Mouse (Mus musculus) mouse embryonic stem cell (cell line): Measurements from ENCODE around the gene Csf3r.
"Not testable (repeated sequence)": the region's sequence is repeated elsewhere in the genome, so short reads cannot be mapped to it uniquely, and the experiment has no call there.

ENCODE experiments used
- in situ Hi-C, 2 experiments: fragments of 300-500 bp; cut with MboI; formaldehyde crosslinking; loops; 1 replicate in 1 of 2; 3 replicates in 1 of 2; pipeline ENCODE4 v1.14.3; 2019 to 2020; ENCODE audit warnings: low sequenced_read_pairs in 2 of 2, low pct_unique_long_range_greater_than_20kb in 1 of 2, mixed read lengths in 1 of 2; ENCODE audit not compliant: unreplicated experiment in 1 of 2

The Csf3r gene

DNA sequence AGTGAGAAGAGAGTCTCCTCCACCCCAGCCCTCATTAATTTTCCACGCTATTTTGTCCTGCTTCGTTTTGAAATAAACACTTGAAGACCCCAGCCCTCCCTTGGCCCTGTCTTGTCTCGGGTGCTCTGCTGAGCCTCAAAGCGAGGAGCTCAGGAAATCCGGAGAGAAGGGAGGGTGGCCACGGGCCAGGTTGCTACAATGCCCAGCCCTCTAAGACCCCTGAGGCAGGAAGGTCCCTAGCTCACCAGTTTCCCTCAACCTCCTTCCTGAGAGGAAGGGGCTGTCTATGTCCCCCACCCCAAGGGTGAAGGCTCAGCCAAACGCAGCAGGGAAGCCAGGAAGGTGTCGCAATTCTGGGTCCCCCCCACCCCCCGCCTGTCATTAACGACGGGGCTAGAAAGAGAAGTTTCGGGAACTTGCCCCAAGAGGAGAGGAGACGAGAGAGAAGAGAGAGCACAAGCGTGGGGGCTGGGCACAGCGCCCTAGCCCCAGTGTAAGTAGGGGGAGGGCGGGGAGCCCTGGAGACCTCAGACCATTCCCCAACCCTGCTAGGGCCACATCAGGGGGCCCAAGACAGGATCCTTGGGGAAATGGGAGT is at the start of gene Csf3r:
Csf3r (plus strand) TSS at position 248 of the 598 bp plus-strand sequence.
- in situ Hi-C loops: no loop called here

DNA sequence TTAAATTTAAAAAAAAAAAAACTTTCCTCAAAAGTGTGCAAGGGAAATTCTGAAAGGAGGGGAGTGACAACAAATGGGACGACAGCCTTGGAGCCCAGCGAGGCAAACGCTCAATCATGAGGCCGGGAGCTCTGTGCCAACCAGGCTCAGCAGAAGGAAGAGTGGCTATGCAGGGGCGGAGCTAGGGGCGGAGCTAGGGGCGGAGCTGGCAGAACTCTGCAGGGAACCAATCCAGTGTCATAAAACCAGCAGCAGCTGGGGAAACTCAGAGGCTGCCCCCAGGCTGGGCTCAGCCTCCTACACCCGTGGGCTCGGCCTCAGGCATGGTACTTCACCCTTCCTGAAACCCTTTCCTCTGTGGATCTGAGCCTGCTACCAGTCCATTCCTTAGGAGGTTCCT is 46.6 kb upstream of the Csf3r start:
- in situ Hi-C loops: no loop called here

DNA sequence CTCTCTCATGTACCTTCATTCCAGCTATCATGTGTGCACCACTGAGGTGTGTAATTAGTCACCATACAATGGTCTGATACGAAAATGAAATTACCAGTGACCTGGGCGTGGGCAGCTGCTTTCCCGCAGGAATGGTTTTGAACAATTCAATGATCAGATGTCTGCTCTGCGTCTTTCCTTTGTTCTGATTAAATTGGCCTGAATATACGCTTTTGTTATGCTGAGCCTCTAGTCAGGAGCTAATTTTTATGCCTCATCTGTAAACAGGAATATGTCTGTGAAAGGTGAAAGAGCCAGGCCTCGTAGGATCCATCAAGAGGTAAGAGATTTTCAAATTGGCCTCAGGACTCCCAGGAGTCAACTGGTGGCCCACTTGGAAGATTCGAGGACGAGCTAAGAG is 41.1 kb upstream of the Csf3r start:
- in situ Hi-C loops: no loop called here

DNA sequence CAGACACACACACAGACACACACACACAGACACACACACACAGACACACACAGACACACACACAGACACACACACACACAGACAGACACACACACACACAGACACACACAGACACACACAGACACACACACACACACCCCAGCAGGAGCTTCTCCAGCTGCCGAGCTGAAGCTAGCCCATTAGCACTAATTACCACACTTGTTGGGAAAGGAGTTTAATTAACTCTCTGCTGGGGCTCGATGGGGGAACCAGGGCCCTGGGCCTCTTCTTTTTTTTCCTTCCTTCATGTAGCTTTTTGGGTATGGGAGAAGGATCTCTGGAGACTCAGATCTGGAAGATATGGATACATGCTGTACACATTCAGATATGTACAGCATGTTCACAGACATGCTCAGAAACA is 38.6 kb upstream of the Csf3r start:
- in situ Hi-C loops: not testable (repeated sequence)

DNA sequence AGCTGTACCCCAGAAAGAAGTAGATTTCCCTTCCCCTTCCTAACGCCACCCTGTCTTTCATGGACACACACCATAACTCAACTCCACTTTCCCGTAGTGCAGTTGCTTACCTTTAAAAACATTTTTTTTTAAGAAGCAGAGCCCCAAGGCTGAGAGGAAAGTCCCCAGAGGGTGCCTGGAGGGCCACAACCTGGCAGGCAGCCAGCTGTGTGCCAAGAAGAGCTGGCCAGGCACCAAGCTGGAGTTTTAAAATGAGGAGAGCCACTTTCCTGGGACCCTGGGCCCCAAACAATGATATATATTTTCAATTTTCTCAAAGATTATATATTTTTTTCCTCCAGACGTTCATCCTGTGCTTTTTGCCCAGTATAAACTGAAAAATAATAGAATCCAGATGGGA is 37.3 kb upstream of the Csf3r start:
- in situ Hi-C loops: no loop called here

DNA sequence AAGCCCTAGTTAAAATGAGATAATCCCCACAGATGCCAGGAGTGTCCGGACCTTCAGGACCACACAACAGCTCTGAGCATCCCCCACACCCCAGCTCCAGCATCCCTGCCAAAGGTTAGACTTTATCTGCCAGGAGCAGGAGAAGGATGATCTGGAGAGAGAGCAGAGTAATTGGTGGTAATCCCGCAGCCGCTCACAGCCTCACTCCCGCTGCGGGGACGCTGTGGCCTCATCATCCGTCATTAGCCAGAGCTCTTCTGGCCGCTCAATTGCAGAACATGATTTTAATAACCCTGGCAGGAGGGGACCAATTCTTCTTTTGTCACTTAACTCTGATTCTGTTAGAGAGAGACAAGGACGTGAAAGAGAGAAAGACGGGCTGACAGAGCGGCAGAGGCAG is 35.3 kb upstream of the Csf3r start:
- in situ Hi-C loops: no loop called here

DNA sequence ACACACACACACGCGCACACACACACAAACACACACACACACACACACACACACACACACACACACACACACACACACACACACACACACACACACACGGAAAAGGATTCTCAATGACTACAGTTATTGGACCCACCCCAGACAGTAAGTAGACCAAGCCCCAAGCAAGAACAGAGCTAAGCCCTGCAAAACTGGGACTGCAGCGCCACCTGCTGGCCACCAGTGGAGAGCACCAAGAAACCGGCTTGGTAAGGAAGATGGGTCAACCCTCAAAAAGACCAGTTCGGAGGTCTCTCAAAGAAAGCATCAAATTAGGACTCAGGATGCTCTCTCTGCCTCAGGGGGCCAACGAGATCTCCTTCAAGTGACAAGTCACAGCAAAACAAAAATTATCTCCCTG is 34.2 kb upstream of the Csf3r start:
- in situ Hi-C loops: no loop called here

DNA sequence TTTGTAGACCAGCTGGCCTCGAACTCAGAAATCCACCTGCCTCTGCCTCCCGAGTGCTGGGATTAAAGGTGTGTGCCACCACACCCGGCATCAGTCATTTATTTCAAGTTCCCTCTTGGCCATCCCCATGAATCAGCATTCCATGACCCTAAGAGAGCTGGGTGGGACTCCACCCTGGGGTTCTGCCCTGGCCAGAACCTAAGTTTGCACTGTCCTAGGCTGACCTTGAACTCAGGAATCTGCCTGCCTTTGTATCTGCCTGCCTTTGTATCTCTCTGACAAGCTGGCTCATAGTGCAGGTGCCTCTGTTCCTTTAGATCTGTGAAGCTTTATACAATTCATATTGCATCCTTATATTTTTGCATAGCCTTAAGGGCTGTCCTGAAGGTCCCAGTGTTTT is 32.1 kb upstream of the Csf3r start:
- in situ Hi-C loops: no loop called here

DNA sequence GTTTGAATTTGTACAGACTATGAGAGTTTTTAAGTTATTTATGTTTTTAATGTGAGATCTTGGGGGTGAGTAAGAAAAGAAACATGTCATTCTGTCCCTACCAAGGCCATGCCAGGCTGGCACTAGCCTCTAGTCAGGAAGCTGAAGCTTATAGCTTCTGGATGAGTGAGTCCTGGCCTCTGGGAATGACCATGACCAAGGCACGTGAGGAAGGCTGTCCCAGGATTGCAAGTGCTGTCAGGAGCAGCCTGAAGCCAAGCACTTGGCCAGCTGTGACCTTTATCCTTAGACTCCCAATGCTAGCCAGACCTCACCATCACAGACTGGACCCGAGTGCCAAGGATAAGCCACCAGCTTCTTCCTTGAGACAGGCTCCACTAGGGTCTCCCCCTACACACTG is 31.4 kb upstream of the Csf3r start:
- in situ Hi-C loops: no loop called here

DNA sequence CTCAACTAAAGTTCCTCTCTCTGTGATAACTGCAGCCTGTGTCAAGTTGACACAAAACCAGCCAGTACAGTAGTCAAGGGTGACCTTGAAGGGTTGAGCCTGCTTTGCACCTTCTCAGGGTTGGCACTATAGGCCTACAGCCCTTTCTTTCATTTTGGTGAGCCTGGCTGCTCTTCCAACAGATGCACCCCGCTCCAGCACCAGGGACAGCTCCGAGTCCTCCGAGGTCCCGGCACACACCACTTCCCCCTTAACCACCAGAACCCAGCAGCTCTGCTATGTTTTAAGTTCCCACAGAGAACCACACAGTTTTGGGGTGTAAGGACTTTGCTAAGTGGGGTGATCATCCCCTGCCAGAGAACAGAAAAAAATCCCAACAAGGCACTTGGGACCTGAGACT is 27.8 kb upstream of the Csf3r start:
- in situ Hi-C loops: no loop called here

DNA sequence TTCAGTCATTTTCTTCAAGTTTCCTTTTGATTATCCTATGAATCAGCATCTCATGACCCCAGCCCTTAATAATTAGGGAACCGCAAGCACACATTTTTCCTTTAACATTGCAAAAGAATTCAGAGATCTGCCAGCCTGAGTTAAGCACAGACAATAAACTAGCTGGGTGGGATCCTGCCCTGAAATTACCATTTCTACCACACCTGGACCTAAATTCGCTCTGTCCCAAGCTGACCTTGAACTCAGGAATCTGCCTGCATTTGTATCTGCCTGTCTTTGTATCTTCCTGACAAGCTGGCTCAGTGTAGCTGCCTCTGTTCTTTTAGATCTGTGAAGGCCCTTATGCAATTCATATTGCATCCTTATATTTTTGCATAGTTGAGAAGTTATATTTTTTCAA is 26.5 kb upstream of the Csf3r start:
- in situ Hi-C loops: no loop called here

DNA sequence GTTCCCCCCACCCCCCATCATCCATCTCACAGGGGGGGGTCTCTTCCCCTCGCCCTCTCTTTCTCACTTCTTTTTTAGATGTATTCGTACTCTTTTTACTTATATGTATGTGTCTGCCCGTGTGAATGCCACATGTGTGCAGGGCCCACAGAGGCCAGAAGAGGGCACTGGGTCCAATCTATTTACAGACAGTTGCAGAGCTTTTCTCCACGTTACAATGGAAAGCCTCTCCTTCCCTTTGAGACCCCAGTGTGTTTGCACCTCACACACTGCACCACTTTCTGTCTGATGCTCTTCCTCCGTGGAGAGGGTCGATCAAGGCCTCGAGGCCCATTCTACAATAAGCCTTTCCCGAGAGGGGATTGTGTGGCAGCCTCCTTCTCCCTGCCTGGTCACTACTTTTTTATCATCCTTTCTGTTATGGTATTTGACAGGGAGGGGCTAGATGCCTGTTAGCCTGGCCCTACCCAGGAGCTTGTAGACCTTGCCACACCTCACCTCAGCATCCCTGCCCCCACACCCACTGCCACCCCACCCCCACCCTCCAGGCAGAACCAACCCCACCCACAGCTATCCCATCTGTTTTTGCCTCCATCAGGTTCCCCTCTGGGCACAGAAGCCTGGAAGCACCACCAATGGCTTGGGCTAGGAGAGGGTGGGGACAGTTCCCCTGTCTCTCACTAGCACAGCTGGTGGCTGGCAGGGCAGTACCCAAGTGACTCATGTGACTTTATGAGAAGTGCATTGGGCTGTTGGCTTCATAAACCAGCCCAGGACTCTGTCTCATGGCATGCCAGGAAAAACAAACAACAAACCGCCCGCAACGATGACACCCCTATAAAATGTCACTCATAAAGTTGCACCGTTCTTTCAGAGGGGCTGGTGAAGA is 22.8 kb upstream of the Csf3r start:
- in situ Hi-C loops: no loop called here

DNA sequence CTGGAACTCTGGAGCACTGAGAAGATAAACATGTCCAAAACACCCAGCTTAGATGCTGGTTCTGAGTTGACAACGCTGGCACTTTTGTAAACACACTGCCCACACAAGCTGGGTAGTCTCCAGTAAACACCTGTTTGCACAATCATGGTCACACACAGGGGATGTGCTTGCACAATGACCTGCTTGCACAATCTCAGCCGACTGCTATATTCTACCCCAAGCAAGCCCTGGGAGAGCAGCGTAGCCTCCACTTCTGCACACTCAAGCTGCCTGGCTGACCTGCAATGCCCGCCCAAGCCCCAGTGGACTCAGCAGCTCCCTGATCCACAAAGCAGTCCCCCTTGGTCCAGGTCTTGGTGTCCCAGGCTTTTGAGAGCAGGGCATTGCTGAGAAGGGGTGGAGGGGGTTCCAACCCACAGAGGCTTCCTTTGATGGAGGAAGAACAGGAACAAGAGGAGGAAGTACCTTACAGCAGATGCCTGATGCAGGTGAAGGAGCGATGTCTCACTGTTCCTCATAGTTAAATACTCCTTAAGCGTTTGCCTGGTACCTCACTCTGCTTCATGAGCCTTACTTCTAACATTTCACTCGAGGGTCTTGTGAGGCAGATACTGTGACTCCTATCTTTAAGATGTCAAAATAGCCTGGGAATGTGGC is 6.5 kb upstream of the Csf3r start:
- in situ Hi-C loops: no loop called here

DNA sequence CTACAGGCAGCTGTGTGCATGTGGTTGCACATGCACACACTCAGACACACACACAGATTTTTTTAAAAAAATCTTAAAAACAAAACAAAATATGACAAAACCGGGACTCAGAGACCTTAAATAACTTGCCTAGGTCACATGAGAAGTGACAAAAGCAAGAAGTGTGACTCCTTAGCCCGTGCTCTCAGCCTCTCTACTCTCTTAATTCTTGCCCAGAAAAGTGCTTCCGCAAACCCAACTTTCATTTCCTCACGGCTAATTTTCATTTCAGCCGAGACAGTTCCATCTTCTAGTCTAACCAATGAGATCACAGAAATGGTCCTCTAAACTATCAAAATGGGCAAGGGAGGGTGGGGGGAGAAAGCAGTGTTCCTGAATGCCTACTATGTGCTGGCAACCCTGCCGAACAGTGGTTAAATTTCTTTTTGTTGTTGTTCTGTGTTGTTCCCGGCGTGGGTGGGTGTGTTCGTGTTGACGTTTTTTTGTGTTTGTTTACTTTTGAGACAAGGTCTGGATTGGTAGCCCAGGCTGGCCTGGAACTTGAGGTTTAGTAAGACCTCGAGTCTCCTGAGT is 5.3 kb upstream of the Csf3r start:
- in situ Hi-C loops: no loop called here

DNA sequence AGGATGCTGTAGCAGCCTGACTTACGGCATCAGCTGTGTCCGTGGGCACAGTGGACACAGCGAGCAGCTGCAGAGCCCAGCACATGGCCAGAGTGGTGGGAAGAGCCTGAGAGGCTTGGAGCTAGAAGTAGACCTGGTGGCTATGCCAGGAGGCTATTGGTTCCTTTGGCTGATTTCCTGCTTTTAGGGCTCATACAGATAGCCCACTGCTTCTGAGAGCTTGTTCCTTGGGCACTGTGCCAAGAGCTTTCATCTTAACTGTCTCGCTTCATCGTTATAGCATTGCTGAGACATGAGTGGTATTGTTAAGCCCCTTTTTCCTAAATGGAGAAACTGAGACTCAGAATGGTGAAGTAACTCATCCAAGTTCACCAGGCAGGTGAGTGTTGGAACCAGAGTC is 1.5 kb downstream of the Csf3r start:
- in situ Hi-C loops: no loop called here

DNA sequence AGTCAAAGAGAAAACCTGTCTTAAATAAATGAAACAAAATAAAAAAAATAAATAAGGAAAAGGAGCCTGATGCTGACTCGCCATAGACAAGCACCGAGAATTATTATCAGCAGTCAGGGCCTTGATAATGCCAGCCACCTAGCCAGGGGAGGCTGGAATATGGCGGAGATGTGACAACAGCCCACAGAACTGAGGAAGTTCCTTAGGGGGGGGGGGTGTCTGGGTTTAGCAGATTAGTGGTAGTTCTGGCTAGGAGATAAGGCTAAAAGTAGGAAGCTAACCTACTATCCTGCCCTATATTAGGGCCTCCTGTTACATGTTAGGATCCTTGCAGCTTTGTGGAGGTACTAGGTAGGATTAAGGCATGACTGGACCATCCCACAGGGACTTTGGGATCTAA is 3.6 kb downstream of the Csf3r start:
- in situ Hi-C loops: no loop called here

DNA sequence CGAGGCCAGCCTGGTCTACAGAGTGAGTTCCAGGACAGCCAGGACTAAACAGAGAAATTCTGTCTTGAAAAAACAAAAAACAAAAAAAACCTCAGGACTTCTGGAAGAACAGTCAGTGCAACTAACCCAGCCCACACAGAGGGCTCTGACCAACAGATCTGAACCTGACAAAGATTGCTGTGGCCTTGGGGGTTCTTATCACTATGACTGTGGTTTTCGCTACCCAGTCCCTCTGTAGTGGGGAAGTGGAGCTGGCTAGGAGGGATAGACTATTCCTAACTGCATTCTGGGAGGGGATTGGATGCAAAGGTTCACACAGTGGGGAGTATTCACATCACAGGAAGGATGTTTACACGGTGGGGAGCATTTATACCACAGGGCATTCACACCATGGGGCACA is 4.7 kb downstream of the Csf3r start:
- in situ Hi-C loops: no loop called here

DNA sequence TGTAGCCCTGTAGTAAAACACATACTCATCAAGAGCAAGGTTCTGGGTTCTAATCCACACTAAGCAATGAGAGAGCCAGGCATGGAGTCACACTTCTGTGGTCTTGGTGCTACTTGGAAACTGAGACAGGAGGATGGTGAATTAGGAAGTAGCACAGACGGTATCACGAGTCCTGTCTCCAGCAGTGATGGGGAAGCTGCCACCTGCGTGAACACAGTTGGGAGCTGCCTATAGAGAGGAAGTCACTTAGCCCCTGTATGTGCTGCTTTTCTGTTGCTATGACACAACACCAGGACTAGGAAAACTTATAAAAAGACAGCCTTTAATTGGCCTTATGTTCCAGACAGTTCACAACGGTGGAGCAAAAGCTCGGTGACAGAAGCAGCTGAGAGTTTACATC is 6.4 kb downstream of the Csf3r start:
- in situ Hi-C loops: no loop called here

DNA sequence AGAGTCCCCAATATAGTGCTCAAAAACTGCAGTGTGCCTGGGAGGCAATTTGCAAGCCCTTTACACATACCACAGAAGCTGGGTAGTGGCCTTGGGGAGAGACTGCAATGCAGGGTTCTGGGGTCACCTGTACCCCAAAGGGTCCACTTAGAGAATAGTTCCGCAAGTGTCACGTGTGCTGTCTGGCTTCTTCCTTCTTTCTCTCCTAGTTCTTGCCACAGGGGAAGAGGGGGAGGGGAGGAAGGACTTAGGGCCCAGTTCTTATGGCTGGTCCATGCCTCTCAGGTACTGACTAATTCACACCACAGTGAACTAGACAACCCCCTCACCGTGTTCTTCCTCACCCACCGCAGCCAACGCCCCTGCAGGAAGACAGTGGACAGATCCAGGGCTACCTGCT is 11.1 kb downstream of the Csf3r start:
- in situ Hi-C loops: no loop called here
